Mouse (Mus musculus): ENCODE data around the gene Gm21964.

GRCm38 (mm10) chr8:110140770-110141169 is 39.8 kb downstream of the Gm21964 start:
- TF ChIP-seq CTCF (IDR thresholded peaks at IDR 0.05; ENCODE audit: low read depth) (no peak), EP300 (optimal IDR thresholded peaks at IDR 0.05) (no peak)

All from stomach, postnatal 0 days (tissue).